Mouse (Mus musculus) midbrain, embryonic 12.5 days (tissue): ENCODE measurements around the gene Arl5c. TPM values are rescaled to one million over a fixed set of nuclear protein-coding genes. Genes with fewer than 3 reads are reported as not detected.

Source experiments
- ATAC-seq: fragments of 200-750 bp; cut with Nextera tagmentation; 2 replicates; pipeline ENCODE4 v1.8.0; 2017; ENCODE audit warnings: low read depth, moderate TSS enrichment, moderate library complexity; ENCODE audit not compliant: low FRiP score
- H3K27ac ChIP-seq: fragments of 300-500 bp; sonication (generic); replicated peaks from 2 replicates; pipeline ENCODE4 v1.5.1; 2016; ENCODE audit warnings: mild to moderate bottlenecking
- H3K27me3 ChIP-seq: fragments of 300-500 bp; sonication (generic); 2 replicates; pipeline ENCODE4 v1.6.1; 2016; ENCODE audit warnings: mild to moderate bottlenecking
- H3K36me3 ChIP-seq: fragments of 300-500 bp; sonication (generic); 2 replicates; pipeline ENCODE4 v1.6.1; 2016
- H3K4me1 ChIP-seq: fragments of 300-500 bp; sonication (generic); 2 replicates; pipeline ENCODE4 v1.6.1; 2016
- H3K4me2 ChIP-seq: fragments of 300-500 bp; sonication (generic); replicated peaks from 2 replicates; pipeline ENCODE4 v1.6.1; 2016; ENCODE audit warnings: mild to moderate bottlenecking, moderate library complexity
- H3K4me3 ChIP-seq: fragments of 300-500 bp; sonication (generic); 2 replicates; pipeline ENCODE4 v1.5.1; 2016; ENCODE audit warnings: mild to moderate bottlenecking
- H3K9ac ChIP-seq: fragments of 300-500 bp; sonication (generic); replicated peaks from 2 replicates; pipeline ENCODE4 v1.6.1; 2016; ENCODE audit warnings: mild to moderate bottlenecking, moderate library complexity
- H3K9me3 ChIP-seq: fragments of 300-500 bp; sonication (generic); 2 replicates; pipeline ENCODE4 v1.6.1; 2016; ENCODE audit warnings: mild to moderate bottlenecking
- WGBS: fragments of 180-500 bp; shearing (Covaris S2); methylation state at CpG from one replicate; pipeline ENCODE4 v1.1.7; 2016; 5-methylcytosine and 5-hydroxymethylcytosine counted together
- polyA plus RNA-seq: library from polyadenylated mRNA; unstranded; fragments of >200 nt; fragmentation: Nextera tagmentation; extraction: Ambion mirVana; gene quantifications from 2 replicates; pipeline ENCODE4 v1.2.1, GENCODE M21; 2016

Gene Arl5c
- polyA plus RNA-seq, 1 experiment from 2014 or later, result 7.4 TPM

GRCm38 (mm10) chr11:97974141-97974540 is 21.8 kb downstream of the Arl5c start:
- H3K9ac ChIP-seq, result no peak overlapping the region
- no peak for ATAC-seq
- no peaks in the 10 kb centered on the region for H3K36me3 ChIP-seq
- peaks cover 6% of the 10 kb centered on the region; the same call in 1 of the 2 replicates for H3K27me3 ChIP-seq
- no peak overlapping the region for H3K4me2 ChIP-seq
- no peak overlapping the region for H3K4me3 ChIP-seq
- WGBS, result 93% methylated on average over 5 of the region's 5 CpGs
- H3K27ac ChIP-seq, result no peak overlapping the region
- H3K4me1 ChIP-seq, result peaks cover 7% of the 10 kb centered on the region; the same call in 1 of the 2 replicates
- no peaks in the 10 kb centered on the region for H3K9me3 ChIP-seq

- ATAC-seq, result no peak
- no peak overlapping the region for H3K4me2 ChIP-seq
- no peaks in the 10 kb centered on the region for H3K27me3 ChIP-seq
- H3K9ac ChIP-seq, result no peak overlapping the region
- peaks cover 7% of the 10 kb centered on the region; the same call in 1 of the 2 replicates for H3K4me1 ChIP-seq
- 62% methylated on average over 2 of the region's 2 CpGs for WGBS
- no peak overlapping the region for H3K27ac ChIP-seq
- no peak overlapping the region for H3K4me3 ChIP-seq
- no peaks in the 10 kb centered on the region for H3K36me3 ChIP-seq
- H3K9me3 ChIP-seq, result no peaks in the 10 kb centered on the region
Measured at GRCm38 (mm10) chr11:97972434-97972833, 23.5 kb downstream of the Arl5c start.

GRCm38 (mm10) chr11:97971232-97971631 is 24.7 kb downstream of the Arl5c start:
- Histone ChIP-seq H3K4me2 (no peak overlapping the region), H3K27ac (no peak overlapping the region), H3K27me3 (no peaks in the 10 kb centered on the region), H3K4me3 (no peak overlapping the region), H3K36me3 (no peaks in the 10 kb centered on the region), H3K9me3 (no peaks in the 10 kb centered on the region), H3K4me1 (peaks cover 11% of the 10 kb centered on the region), H3K9ac (no peak overlapping the region)
- WGBS, result 52% methylated on average over 7 of the region's 7 CpGs
- ATAC-seq, result no peak

- no peak overlapping the region for H3K9ac ChIP-seq
- H3K4me2 ChIP-seq, result no peak overlapping the region
- ATAC-seq, result no peak
- H3K4me3 ChIP-seq, result no peak overlapping the region
- no peaks in the 10 kb centered on the region for H3K9me3 ChIP-seq
- H3K27me3 ChIP-seq, result no peaks in the 10 kb centered on the region
- no peaks in the 10 kb centered on the region for H3K36me3 ChIP-seq
- H3K27ac ChIP-seq, result no peak overlapping the region
- peaks cover 11% of the 10 kb centered on the region for H3K4me1 ChIP-seq
- WGBS, result 94% methylated on average over 7 of the region's 7 CpGs
Measured at GRCm38 (mm10) chr11:97970771-97971170, 25.2 kb downstream of the Arl5c start.

GRCm38 (mm10) chr11:97968385-97968784 is 27.6 kb downstream of the Arl5c start:
- Histone ChIP-seq H3K27me3 (no peaks in the 10 kb centered on the region), H3K4me3 (no peak overlapping the region), H3K9me3 (no peaks in the 10 kb centered on the region), H3K36me3 (no peaks in the 10 kb centered on the region), H3K9ac (no peak overlapping the region), H3K27ac (no peak overlapping the region), H3K4me1 (peaks cover 4% of the 10 kb centered on the region; the same call in 1 of the 2 replicates), H3K4me2 (no peak overlapping the region)
- ATAC-seq, result no peak
- 85% methylated on average over 5 of the region's 5 CpGs for WGBS

- ATAC-seq, result no peak
- Histone ChIP-seq H3K4me1 (peaks cover 4% of the 10 kb centered on the region; the same call in 1 of the 2 replicates), H3K4me3 (no peak overlapping the region), H3K27ac (no peak overlapping the region; the same call in 1 of the 2 replicates), H3K4me2 (no peak overlapping the region), H3K9ac (no peak overlapping the region), H3K36me3 (no peaks in the 10 kb centered on the region), H3K27me3 (no peaks in the 10 kb centered on the region), H3K9me3 (no peaks in the 10 kb centered on the region)
- WGBS, result 46% methylated on average over 2 of the region's 2 CpGs
Measured at GRCm38 (mm10) chr11:97967114-97967513, 28.9 kb downstream of the Arl5c start.

- ATAC-seq, result no peak
- Histone ChIP-seq H3K4me3 (no peak overlapping the region), H3K9me3 (no peaks in the 10 kb centered on the region), H3K27me3 (no peaks in the 10 kb centered on the region), H3K36me3 (no peaks in the 10 kb centered on the region), H3K4me1 (peaks cover 12% of the 10 kb centered on the region; the same call in 1 of the 2 replicates), H3K4me2 (no peak overlapping the region), H3K9ac (no peak overlapping the region), H3K27ac (no peak overlapping the region)
- 86% methylated on average over 1 of the region's 1 CpGs for WGBS
Measured at GRCm38 (mm10) chr11:97960907-97961306, 35.1 kb downstream of the Arl5c start.

GRCm38 (mm10) chr11:97959300-97959680 is 36.7 kb downstream of the Arl5c start:
- Histone ChIP-seq H3K9ac (no peak overlapping the region), H3K4me2 (no peak overlapping the region), H3K36me3 (no peaks in the 10 kb centered on the region), H3K27ac (no peak overlapping the region; the same call in 1 of the 2 replicates), H3K4me1 (peaks cover 23% of the 10 kb centered on the region; the same call in 1 of the 2 replicates), H3K9me3 (no peaks in the 10 kb centered on the region), H3K4me3 (no peak overlapping the region), H3K27me3 (no peaks in the 10 kb centered on the region)
- 54% methylated on average over 5 of the region's 5 CpGs for WGBS
- no peak for ATAC-seq

GRCm38 (mm10) chr11:97958641-97959299 is 37.2 kb downstream of the Arl5c start:
- no peak for ATAC-seq
- no peaks in the 10 kb centered on the region for H3K27me3 ChIP-seq
- no peaks in the 10 kb centered on the region for H3K36me3 ChIP-seq
- peaks cover 23% of the 10 kb centered on the region; the same call in 1 of the 2 replicates for H3K4me1 ChIP-seq
- H3K27ac ChIP-seq, result no peak overlapping the region; the same call in 1 of the 2 replicates
- no peaks in the 10 kb centered on the region for H3K9me3 ChIP-seq
- no peak overlapping the region for H3K4me3 ChIP-seq
- H3K9ac ChIP-seq, result no peak overlapping the region
- 87% methylated on average over 7 of the region's 7 CpGs for WGBS
- no peak overlapping the region for H3K4me2 ChIP-seq

GRCm38 (mm10) chr11:97956905-97957560 is 38.9 kb downstream of the Arl5c start:
- H3K9ac ChIP-seq, result no peak overlapping the region
- no peak overlapping the region for H3K27ac ChIP-seq
- 58% methylated on average over 6 of the region's 6 CpGs for WGBS
- ATAC-seq, result no peak
- no peaks in the 10 kb centered on the region for H3K9me3 ChIP-seq
- H3K4me1 ChIP-seq, result peaks cover 23% of the 10 kb centered on the region; the same call in 1 of the 2 replicates
- no peak overlapping the region for H3K4me2 ChIP-seq
- H3K27me3 ChIP-seq, result no peaks in the 10 kb centered on the region
- H3K4me3 ChIP-seq, result no peak overlapping the region
- H3K36me3 ChIP-seq, result no peaks in the 10 kb centered on the region

GRCm38 (mm10) chr11:97955915-97956314 is 40.1 kb downstream of the Arl5c start:
- Histone ChIP-seq H3K4me3 (no peak overlapping the region), H3K9me3 (no peaks in the 10 kb centered on the region), H3K27ac (no peak overlapping the region), H3K4me1 (peaks cover 23% of the 10 kb centered on the region; the same call in 1 of the 2 replicates), H3K4me2 (no peak overlapping the region), H3K36me3 (no peaks in the 10 kb centered on the region), H3K27me3 (no peaks in the 10 kb centered on the region), H3K9ac (no peak overlapping the region)
- 42% methylated on average over 4 of the region's 4 CpGs for WGBS
- no peak for ATAC-seq

- Histone ChIP-seq H3K27me3 (no peaks in the 10 kb centered on the region), H3K9me3 (no peaks in the 10 kb centered on the region), H3K9ac (no peak overlapping the region), H3K4me2 (no peak overlapping the region), H3K27ac (no peak overlapping the region), H3K36me3 (no peaks in the 10 kb centered on the region), H3K4me1 (peaks cover 27% of the 10 kb centered on the region), H3K4me3 (no peak overlapping the region)
- whole genome bisulfite sequencing, result 90% methylated on average over 9 of the region's 9 CpGs
- no peak for ATAC-seq
Measured at GRCm38 (mm10) chr11:97955146-97955902, 40.7 kb downstream of the Arl5c start.
